Mouse (Mus musculus) thymus, postnatal 0 days (tissue): ENCODE results near the gene Taok3. TPM values are rescaled to one million over a fixed set of nuclear protein-coding genes. Genes with fewer than 3 reads are reported as not detected.

Source experiments
- DNase-seq: peaks from one replicate; pipeline ENCODE4 v3.0.0-alpha.2; 2015; ENCODE audit warnings: low spot score
- polyA plus RNA-seq: library from polyadenylated mRNA; unstranded; fragments of >200 nt; fragmentation: Nextera tagmentation; extraction: Ambion mirVana; gene quantifications from 2 replicates; pipeline ENCODE4 v1.2.1, GENCODE M21; 2015

Gene Taok3
- polyA plus RNA-seq, 1 experiment from 2014 or later: 68.1 TPM

- DNase-seq: no peak
These were observed 20.4 kb downstream of the Taok3 start for GRCm38 (mm10) chr5:117140374-117140773.

GRCm38 (mm10) chr5:117143721-117144135 lies 23.8 kb downstream of the Taok3 start:
- peak; percentile 73 for DNase-seq

- peak; percentile 50 for DNase-seq
These were observed 26.2 kb downstream of the Taok3 start for GRCm38 (mm10) chr5:117146165-117146564.

- DNase-seq: no peak
These were observed 27.5 kb downstream of the Taok3 start for GRCm38 (mm10) chr5:117147187-117148095.

GRCm38 (mm10) chr5:117149054-117149942 lies 29.4 kb downstream of the Taok3 start:
- no peak for DNase-seq

GRCm38 (mm10) chr5:117150068-117150467 lies 30.1 kb downstream of the Taok3 start:
- DNase-seq: no peak

GRCm38 (mm10) chr5:117152944-117153343 lies 33.0 kb downstream of the Taok3 start:
- no peak for DNase-seq

- no peak for DNase-seq
These were observed 33.7 kb downstream of the Taok3 start for GRCm38 (mm10) chr5:117153527-117154091.

- no peak for DNase-seq
These were observed 38.5 kb downstream of the Taok3 start for GRCm38 (mm10) chr5:117158335-117159018.

- no peak for DNase-seq
These were observed 39.4 kb downstream of the Taok3 start for GRCm38 (mm10) chr5:117159326-117159725.

GRCm38 (mm10) chr5:117159805-117160291 lies 39.9 kb downstream of the Taok3 start:
- no peak for DNase-seq

GRCm38 (mm10) chr5:117160499-117160898 lies 40.6 kb downstream of the Taok3 start:
- DNase-seq: no peak

GRCm38 (mm10) chr5:117163790-117164189 lies 43.9 kb downstream of the Taok3 start:
- no peak for DNase-seq

GRCm38 (mm10) chr5:117164516-117164915 lies 44.6 kb downstream of the Taok3 start:
- DNase-seq: no peak

- DNase-seq: no peak
These were observed 45.0 kb downstream of the Taok3 start for GRCm38 (mm10) chr5:117164923-117165322.

GRCm38 (mm10) chr5:117165946-117166345 lies 46.0 kb downstream of the Taok3 start:
- no peak for DNase-seq

GRCm38 (mm10) chr5:117166811-117167365 lies 47.0 kb downstream of the Taok3 start:
- DNase-seq: no peak

- DNase-seq: no peak
These were observed 48.6 kb downstream of the Taok3 start for GRCm38 (mm10) chr5:117168351-117169100.

GRCm38 (mm10) chr5:117174057-117174456 lies 54.1 kb downstream of the Taok3 start:
- DNase-seq: no peak

- no peak for DNase-seq
These were observed 56.0 kb downstream of the Taok3 start for GRCm38 (mm10) chr5:117175896-117176295.
